Mouse (Mus musculus): ENCODE measurements at regions not wholly inside any gene's neighbourhood (a gene's known extent, or its start where the extent isn't known, plus 50 kb on each side); places are given as distances from the start of the nearest gene placed in this dataset.

GRCm38 (mm10) chr8:60372681-60373398 is 130.2 kb downstream of the Gm10283 start:
- H3K27me3 ChIP-seq (ENCODE audit: control insufficient read depth, insufficient read depth, low read length), result no peaks in the 10 kb centered on the region
- H3K4me3 ChIP-seq (ENCODE audit: insufficient read depth, low read depth, low read length), result no peak overlapping the region
- WGBS, result 89% methylated on average over 9 of the region's 9 CpGs
- H3K36me3 ChIP-seq (ENCODE audit: control insufficient read depth, insufficient read depth, low read length), result no peaks in the 10 kb centered on the region
- no peak overlapping the region for H3K27ac ChIP-seq (replicated peaks; ENCODE audit: insufficient read depth, low read depth, low read length)
- no peak overlapping the region for H3K9ac ChIP-seq (ENCODE audit: low read depth, low read length)
- TF ChIP-seq POLR2A (IDR thresholded peaks at IDR 0.05; ENCODE audit: extremely low read depth, insufficient read depth, low read length) (no peak), CTCF (IDR thresholded peaks at IDR 0.05; ENCODE audit: low read depth, low read length) (no peak)
- H3K4me1 ChIP-seq (ENCODE audit: control insufficient read depth, insufficient read depth, low read length), result no peaks in the 10 kb centered on the region; the same call in 1 of the 2 replicates
- no peaks in the 10 kb centered on the region for H3K79me2 ChIP-seq (ENCODE audit: control insufficient read depth, insufficient read depth, low read length)
- no peak for DNase-seq (ENCODE audit: extremely low read depth, low read depth, low spot score)

- no peak overlapping the region for H3K27ac ChIP-seq (replicated peaks; ENCODE audit: insufficient read depth, low read depth, low read length)
- no peaks in the 10 kb centered on the region for H3K79me2 ChIP-seq (ENCODE audit: control insufficient read depth, insufficient read depth, low read length)
- no peaks in the 10 kb centered on the region for H3K27me3 ChIP-seq (ENCODE audit: control insufficient read depth, insufficient read depth, low read length)
- TF ChIP-seq POLR2A (IDR thresholded peaks at IDR 0.05; ENCODE audit: extremely low read depth, insufficient read depth, low read length) (no peak), CTCF (IDR thresholded peaks at IDR 0.05; ENCODE audit: low read depth, low read length) (no peak)
- no peak overlapping the region for H3K9ac ChIP-seq (ENCODE audit: low read depth, low read length)
- no peaks in the 10 kb centered on the region for H3K36me3 ChIP-seq (ENCODE audit: control insufficient read depth, insufficient read depth, low read length)
- DNase-seq (ENCODE audit: extremely low read depth, low read depth, low spot score), result no peak
- no peaks in the 10 kb centered on the region for H3K4me1 ChIP-seq (ENCODE audit: control insufficient read depth, insufficient read depth, low read length)
- WGBS, result 54% methylated on average over 2 of the region's 2 CpGs
- H3K4me3 ChIP-seq (ENCODE audit: insufficient read depth, low read depth, low read length), result no peak overlapping the region
Observed at GRCm38 (mm10) chr8:60348291-60348690, 154.7 kb downstream of the Gm10283 start.

GRCm38 (mm10) chr8:60345830-60346420 is 157.1 kb downstream of the Gm10283 start:
- Histone ChIP-seq H3K79me2 (ENCODE audit: control insufficient read depth, insufficient read depth, low read length) (no peaks in the 10 kb centered on the region), H3K9ac (ENCODE audit: low read depth, low read length) (no peak overlapping the region), H3K4me3 (ENCODE audit: insufficient read depth, low read depth, low read length) (no peak overlapping the region), H3K27me3 (ENCODE audit: control insufficient read depth, insufficient read depth, low read length) (no peaks in the 10 kb centered on the region), H3K4me1 (ENCODE audit: control insufficient read depth, insufficient read depth, low read length) (no peaks in the 10 kb centered on the region), H3K27ac (replicated peaks; ENCODE audit: insufficient read depth, low read depth, low read length) (no peak overlapping the region), H3K36me3 (ENCODE audit: control insufficient read depth, insufficient read depth, low read length) (no peaks in the 10 kb centered on the region)
- TF ChIP-seq POLR2A (IDR thresholded peaks at IDR 0.05; ENCODE audit: extremely low read depth, insufficient read depth, low read length) (no peak), CTCF (IDR thresholded peaks at IDR 0.05; ENCODE audit: low read depth, low read length) (no peak)
- DNase-seq (ENCODE audit: extremely low read depth, low read depth, low spot score), result no peak
- WGBS, result 73% methylated on average over 6 of the region's 6 CpGs

GRCm38 (mm10) chr8:60315478-60315877 is 187.5 kb downstream of the Gm10283 start:
- Histone ChIP-seq H3K36me3 (ENCODE audit: control insufficient read depth, insufficient read depth, low read length) (no peaks in the 10 kb centered on the region), H3K79me2 (ENCODE audit: control insufficient read depth, insufficient read depth, low read length) (no peaks in the 10 kb centered on the region), H3K27me3 (ENCODE audit: control insufficient read depth, insufficient read depth, low read length) (no peaks in the 10 kb centered on the region), H3K4me1 (ENCODE audit: control insufficient read depth, insufficient read depth, low read length) (no peaks in the 10 kb centered on the region), H3K4me3 (ENCODE audit: insufficient read depth, low read depth, low read length) (no peak overlapping the region), H3K9ac (ENCODE audit: low read depth, low read length) (no peak overlapping the region), H3K27ac (replicated peaks; ENCODE audit: insufficient read depth, low read depth, low read length) (no peak overlapping the region)
- TF ChIP-seq CTCF (IDR thresholded peaks at IDR 0.05; ENCODE audit: low read depth, low read length) (no peak), POLR2A (IDR thresholded peaks at IDR 0.05; ENCODE audit: extremely low read depth, insufficient read depth, low read length) (no peak)
- whole genome bisulfite sequencing, result 57% methylated on average over 3 of the region's 3 CpGs
- no peak for DNase-seq (ENCODE audit: extremely low read depth, low read depth, low spot score)

- TF ChIP-seq CTCF (IDR thresholded peaks at IDR 0.05; ENCODE audit: low read depth, low read length), result no peak
- TF ChIP-seq POLR2A (IDR thresholded peaks at IDR 0.05; ENCODE audit: extremely low read depth, insufficient read depth, low read length), result no peak
Observed at GRCm38 (mm10) chr8:60313977-60314854, 188.8 kb downstream of the Gm10283 start.

More at GRCm38 (mm10) chr8:60313977-60314854, 188.8 kb downstream of the Gm10283 start:
- H3K27me3 ChIP-seq (ENCODE audit: control insufficient read depth, insufficient read depth, low read length), result no peaks in the 10 kb centered on the region
- no peaks in the 10 kb centered on the region for H3K4me1 ChIP-seq (ENCODE audit: control insufficient read depth, insufficient read depth, low read length)
- H3K27ac ChIP-seq (replicated peaks; ENCODE audit: insufficient read depth, low read depth, low read length), result no peak overlapping the region
- 66% methylated on average over 8 of the region's 8 CpGs for WGBS
- H3K36me3 ChIP-seq (ENCODE audit: control insufficient read depth, insufficient read depth, low read length), result no peaks in the 10 kb centered on the region
- no peak overlapping the region for H3K4me3 ChIP-seq (ENCODE audit: insufficient read depth, low read depth, low read length)
- no peaks in the 10 kb centered on the region for H3K79me2 ChIP-seq (ENCODE audit: control insufficient read depth, insufficient read depth, low read length)
- DNase-seq (ENCODE audit: extremely low read depth, low read depth, low spot score), result no peak
- no peak overlapping the region for H3K9ac ChIP-seq (ENCODE audit: low read depth, low read length)
